Mouse (Mus musculus): ENCODE measurements around the gene Tnc.

Tnc gene

GRCm38 (mm10) chr4:64046831-64047493 is at the start of gene Tnc:
TSS of gene Tnc (minus strand) at chr4:64047015.
- peak; percentile 85 for DNase-seq

- DNase-seq = no peak
Measured at GRCm38 (mm10) chr4:64094221-64094620, 47.4 kb upstream of the Tnc start.

GRCm38 (mm10) chr4:64092857-64093256 is 46.0 kb upstream of the Tnc start:
- no peak for DNase-seq

GRCm38 (mm10) chr4:64089378-64089777 is 42.6 kb upstream of the Tnc start:
- no peak for DNase-seq

GRCm38 (mm10) chr4:64087675-64088074 is 40.9 kb upstream of the Tnc start:
- DNase-seq = no peak

GRCm38 (mm10) chr4:64085993-64086567 is 39.3 kb upstream of the Tnc start:
- DNase-seq = no peak

GRCm38 (mm10) chr4:64083858-64084257 is 37.0 kb upstream of the Tnc start:
- peak; percentile 8 for DNase-seq

GRCm38 (mm10) chr4:64078029-64078619 is 31.3 kb upstream of the Tnc start:
- DNase-seq = peak; percentile 50

GRCm38 (mm10) chr4:64076349-64077025 is 29.7 kb upstream of the Tnc start:
- peak; percentile 15 for DNase-seq

GRCm38 (mm10) chr4:64074725-64075124 is 27.9 kb upstream of the Tnc start:
- DNase-seq = no peak

- no peak for DNase-seq
Measured at GRCm38 (mm10) chr4:64067394-64067793, 20.6 kb upstream of the Tnc start.

- DNase-seq = no peak
Measured at GRCm38 (mm10) chr4:64065266-64065665, 18.5 kb upstream of the Tnc start.

GRCm38 (mm10) chr4:64058856-64059231 is 12.0 kb upstream of the Tnc start:
- no peak for DNase-seq

- no peak for DNase-seq
Measured at GRCm38 (mm10) chr4:64058048-64058855, 11.4 kb upstream of the Tnc start.

- no peak for DNase-seq
Measured at GRCm38 (mm10) chr4:64048177-64048576, 1.4 kb upstream of the Tnc start.

GRCm38 (mm10) chr4:64043893-64044292 is 2.9 kb downstream of the Tnc start:
- DNase-seq = no peak

GRCm38 (mm10) chr4:64043371-64043770 is 3.4 kb downstream of the Tnc start:
- no peak for DNase-seq

- DNase-seq = no peak
Measured at GRCm38 (mm10) chr4:64039091-64039490, 7.7 kb downstream of the Tnc start.

- no peak for DNase-seq
Measured at GRCm38 (mm10) chr4:64037513-64037912, 9.3 kb downstream of the Tnc start.

- DNase-seq = no peak
Measured at GRCm38 (mm10) chr4:64034724-64035123, 12.1 kb downstream of the Tnc start.

GRCm38 (mm10) chr4:64033191-64033590 is 13.6 kb downstream of the Tnc start:
- no peak for DNase-seq

GRCm38 (mm10) chr4:64029486-64029885 is 17.3 kb downstream of the Tnc start:
- no peak for DNase-seq

- no peak for DNase-seq
Measured at GRCm38 (mm10) chr4:64025591-64025990, 21.2 kb downstream of the Tnc start.
